Mouse (Mus musculus) gastrocnemius, postnatal 36 days (tissue): ENCODE measurements around the gene Clec3a. TPM values are rescaled to one million over a fixed set of nuclear protein-coding genes. Genes with fewer than 3 reads are reported as not detected.

Experiments used
- DNase-seq, 2 experiments: peaks; one replicate each; pipeline ENCODE4 v3.0.0; 2022
- intact Hi-C: fragments of 180-260 bp; cut with DNase I; formaldehyde crosslinking; loops from one replicate; pipeline ENCODE4 v1.15.1; 2025
- total RNA-seq, 2 experiments: library from RNA; stranded (reverse); gene quantifications; 2 replicates each; pipeline ENCODE4 v1.2.3; 2021

Gene Clec3a
- total RNA-seq, 2 experiments from 2014 or later, result not detected

DNA sequence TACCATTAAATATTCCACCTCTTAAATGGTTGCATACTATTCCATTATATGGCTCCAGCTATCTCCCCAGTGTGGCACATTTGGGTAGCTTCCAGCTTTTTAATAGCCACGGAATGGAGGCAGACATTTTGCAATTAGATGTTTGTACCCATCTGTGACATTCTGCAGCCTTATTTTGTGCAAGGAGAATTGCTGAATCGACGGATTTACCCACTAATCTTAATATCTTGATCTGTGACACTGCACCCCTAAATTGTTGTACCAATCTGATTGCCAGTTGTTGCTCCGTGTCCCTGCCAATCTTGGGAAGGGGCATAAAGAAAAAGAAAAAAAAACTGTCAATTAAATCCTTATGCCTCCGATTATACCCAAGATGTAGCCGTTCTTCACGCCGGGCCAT is 37.4 kb downstream of the Clec3a start:
- intact Hi-C loops, result no loop called here

DNA sequence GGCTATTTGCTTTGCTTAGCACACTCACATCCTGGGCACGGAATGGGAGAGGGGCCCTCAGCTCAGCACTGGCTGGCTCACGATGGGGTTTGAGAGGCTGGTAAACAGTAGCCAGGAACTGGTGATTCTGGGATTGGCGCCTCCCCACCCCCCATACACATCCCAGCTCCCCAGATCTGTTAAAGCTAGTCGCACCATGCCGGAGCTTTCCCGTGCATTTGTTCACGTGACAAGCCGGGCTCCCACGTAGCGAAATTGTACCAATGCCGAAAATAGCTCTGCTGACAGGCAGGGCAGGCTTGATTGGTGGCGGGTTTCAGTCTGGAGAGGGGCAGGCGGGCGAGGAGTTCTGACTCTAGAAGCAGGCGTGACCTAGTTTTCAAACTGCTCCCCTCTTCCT is 38.1 kb downstream of the Clec3a start:
- no peak for DNase-seq
- intact Hi-C loops, result no loop called here

More for the DNA sequence above, 37.4 kb downstream of the Clec3a start:
- no peak for DNase-seq

DNA sequence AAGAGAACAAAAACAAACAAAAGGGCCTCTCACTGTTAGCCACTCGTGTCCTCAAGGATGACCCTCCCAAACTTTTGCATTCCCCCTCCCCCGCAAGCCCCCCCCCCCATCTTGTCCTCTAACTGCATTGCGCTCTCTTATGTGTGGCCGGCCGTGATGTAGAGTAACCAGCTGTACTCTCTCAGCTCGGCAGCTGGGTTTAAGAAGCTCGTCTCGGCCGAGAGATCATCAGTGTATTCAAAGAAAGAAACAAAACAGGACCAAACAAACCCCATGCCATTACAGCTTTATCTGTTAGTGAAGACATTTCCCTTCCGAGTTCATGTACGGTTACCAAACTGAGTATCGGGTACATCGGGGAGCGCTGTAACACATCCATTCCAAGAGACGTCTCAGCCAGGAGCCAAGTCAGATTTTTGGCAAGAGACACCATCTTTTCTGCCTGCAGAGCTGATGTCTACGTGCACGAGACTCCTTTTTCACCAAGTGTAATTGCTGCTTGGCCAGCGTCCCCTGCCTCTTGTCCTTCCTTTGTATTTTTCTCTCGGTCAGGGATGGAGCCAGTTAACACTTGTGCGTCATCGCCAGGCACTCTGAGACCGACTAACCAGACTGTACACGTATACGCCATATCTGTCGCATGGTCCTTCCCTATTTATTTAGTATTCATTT is 40.4 kb downstream of the Clec3a start:
- intact Hi-C loops, result no loop called here
- no peak for DNase-seq

DNA sequence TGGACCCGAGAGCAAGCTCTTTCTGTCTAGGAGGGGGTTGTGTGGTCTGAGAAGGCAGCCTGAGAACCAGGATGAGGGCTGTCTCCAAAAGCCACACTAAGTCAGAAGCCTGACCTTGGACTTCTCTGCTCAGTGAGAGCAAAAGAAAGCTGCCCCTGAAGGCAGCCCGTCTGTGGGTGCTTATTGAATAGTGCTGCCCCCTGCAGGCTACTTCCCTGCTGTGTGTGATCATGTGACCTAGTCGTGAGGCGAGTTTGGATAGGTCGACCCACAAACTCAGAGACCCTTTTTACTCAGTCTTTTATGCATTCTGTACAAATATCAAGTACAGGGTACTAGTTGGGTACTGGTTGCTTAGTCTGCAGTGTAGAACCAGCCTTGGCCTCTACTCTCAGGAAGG is 42.7 kb downstream of the Clec3a start:
- intact Hi-C loops, result no loop called here
- no peak for DNase-seq

DNA sequence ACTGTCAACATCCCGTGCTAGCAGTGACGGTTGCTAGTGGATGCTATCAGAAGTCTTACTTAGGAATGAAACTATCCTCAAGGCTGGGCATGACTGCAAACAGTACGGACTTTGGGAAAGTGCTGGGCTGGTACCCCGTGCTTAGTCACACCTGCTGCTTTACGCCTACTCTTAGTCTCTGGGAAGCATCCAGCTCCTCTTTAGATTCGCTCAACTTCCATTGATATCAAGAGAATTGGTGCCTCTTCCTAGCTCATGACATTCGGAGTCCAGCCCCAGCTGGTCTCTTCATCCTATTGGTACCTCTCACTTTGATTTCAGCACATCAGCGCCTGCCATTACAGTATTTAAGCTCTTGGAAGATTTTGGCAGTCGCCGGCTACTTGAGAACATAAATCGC is 44.7 kb downstream of the Clec3a start:
- intact Hi-C loops, result no loop called here
- no peak for DNase-seq

DNA sequence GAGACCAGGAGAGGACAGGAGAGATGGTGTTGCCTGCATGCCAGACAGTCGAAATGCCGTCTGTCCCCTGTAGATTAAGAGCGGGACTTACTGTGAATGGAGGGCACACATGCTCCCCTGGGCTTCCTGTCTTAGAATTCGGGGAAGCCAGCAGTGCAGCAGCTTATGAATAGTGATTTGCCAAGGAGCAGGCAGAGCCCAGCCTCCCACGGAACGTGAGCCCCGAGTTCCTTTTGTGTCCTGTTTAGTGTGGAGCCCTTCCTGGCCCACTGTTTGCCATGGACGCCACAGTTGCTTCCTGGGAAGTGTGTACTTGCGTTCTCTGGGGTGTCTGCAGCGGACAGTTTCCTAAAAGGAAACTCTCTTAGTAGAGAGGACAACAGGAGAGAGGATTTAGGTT is 45.4 kb downstream of the Clec3a start:
- intact Hi-C loops, result no loop called here
- DNase-seq, result no peak

DNA sequence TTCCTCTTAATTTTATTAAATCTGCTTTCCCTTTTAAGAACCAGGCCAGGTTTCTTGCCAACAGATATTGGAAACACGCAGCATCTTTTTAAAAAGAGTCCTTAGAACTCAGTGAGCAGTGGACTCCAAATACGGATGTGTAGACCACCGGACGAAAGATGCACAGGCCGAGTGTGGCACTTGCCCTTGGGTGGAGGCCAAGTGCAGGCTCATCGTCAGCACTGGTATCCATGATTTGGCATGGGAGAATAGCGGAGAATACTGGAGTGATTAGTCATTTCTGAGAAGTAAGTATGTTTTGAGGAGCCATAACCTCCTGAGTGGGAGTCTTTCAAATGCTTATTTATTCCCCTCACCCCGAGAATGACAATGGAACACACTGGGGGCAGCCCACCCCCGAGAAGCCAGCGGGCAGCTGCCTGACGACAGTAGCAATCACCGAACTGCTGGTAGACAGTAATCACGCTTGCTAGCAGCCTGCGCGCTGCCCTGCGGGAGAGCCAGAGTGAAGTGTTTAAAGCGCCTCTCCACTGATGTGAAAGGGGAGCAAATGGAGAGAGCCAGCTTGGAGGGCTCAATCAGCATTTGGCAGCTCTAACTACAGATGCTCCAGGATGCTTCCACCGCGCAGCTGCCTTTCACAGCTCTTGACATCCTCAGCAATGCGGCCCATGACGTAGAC is 50.8 kb downstream of the Clec3a start:
- intact Hi-C loops, result no loop called here
- DNase-seq, result no peak

DNA sequence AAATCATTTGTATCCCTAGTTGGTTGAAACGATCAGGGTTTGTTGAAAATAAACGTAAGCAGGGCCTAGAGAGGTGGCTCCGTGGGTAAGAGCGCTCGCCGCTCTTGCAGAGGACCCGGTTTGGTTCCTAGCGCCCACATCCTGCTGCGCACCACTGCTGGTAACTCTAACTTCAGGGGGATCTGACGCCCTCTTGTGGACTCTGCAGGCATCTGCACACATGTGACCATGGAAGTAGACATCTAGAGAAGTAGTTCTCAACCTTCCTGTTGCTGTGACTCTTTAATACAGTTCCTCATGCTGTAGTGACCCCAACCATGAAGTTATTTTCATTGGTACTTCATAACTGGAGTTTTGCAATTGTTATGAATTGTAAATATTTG is 51.3 kb downstream of the Clec3a start:
- intact Hi-C loops, result no loop called here
- DNase-seq, result no peak

DNA sequence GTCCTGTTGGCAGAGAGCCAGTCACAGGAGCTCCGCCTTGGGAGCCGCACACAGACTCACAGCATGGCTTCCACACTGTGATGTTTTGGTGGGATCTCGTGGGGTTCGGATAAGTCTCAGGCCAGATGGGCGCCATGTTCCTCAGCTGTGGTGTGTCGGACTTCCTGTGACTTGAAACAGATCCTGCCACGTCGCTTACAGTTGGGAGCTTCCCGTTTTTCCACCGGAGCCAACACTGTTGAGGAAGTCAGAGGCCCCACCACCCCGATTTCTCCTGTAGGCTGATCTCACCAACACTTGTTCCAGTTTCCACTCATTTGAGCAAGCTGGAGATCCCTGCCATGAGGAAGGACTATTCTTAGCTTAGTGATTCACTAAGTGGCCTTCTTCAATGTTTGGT is 55.7 kb downstream of the Clec3a start:
- intact Hi-C loops, result no loop called here
- no peak for DNase-seq

Other genes starting within 250 kb of the Clec3a start
- gene Vat1l, start 212.5 kb upstream of the Clec3a start, total RNA-seq, result 1 to 10 TPM in 1 of 2 experiments, under 1 TPM in 1; 0.43 to 1.4 TPM
- 1 to 10 TPM; 7.4 to 7.5 TPM for gene Wwox, start 21.6 kb downstream of the Clec3a start, total RNA-seq